Mouse (Mus musculus): ENCODE results near the gene Lrcol1.

DNA sequence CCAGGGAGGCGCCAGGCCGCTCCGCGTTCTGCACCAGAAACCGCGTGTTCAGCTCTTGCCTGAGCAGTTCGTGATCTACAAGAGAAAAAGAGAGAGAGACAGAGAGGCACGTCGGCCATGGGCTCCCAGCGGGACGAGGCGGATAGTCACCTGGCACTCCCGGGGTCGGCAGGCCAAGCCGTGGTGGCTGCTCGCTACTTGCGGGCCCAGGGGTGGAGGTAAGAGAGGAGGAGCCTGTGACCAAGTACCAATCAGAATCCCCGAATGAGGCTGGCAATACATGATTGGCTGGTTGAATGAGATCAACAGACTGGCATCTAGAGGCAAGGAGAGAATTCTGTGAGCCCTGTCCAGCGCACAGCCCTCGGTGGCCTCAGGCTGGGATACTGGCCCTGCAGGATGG is 33.7 kb downstream of the Lrcol1 start:
- TF ChIP-seq CTCF (IDR thresholded peaks at IDR 0.05 in 2 of 3, conservative IDR thresholded peaks at IDR 0.05 in 1 of 3; ENCODE audit: control insufficient read depth in 1 of 3, insufficient read depth in 1 of 3, low read depth in 2 of 3, low read length in 3 of 3, poor library complexity in 1 of 3, severe bottlenecking in 1 of 3) (no peak), ETS1 (IDR thresholded peaks at IDR 0.05; ENCODE audit: low read depth, low read length) (no peak), JUND (IDR thresholded peaks at IDR 0.05; ENCODE audit: low read depth, low read length) (no peak), ZC3H11A (IDR thresholded peaks at IDR 0.05; ENCODE audit: low read depth, low read length) (no peak), SIN3A (IDR thresholded peaks at IDR 0.05; ENCODE audit: low read length) (no peak), GATA1 (IDR thresholded peaks at IDR 0.05; ENCODE audit: low read depth, low read length) (no peak)
